Mouse (Mus musculus): ENCODE measurements around the gene Clip2. TPM values are rescaled to one million over a fixed set of nuclear protein-coding genes. Genes with fewer than 3 reads are reported as not detected.

The Clip2 gene
- total and polyA plus RNA-seq, 3 experiments, result 3.5 to 7.4 TPM; not detected in 1

DNA sequence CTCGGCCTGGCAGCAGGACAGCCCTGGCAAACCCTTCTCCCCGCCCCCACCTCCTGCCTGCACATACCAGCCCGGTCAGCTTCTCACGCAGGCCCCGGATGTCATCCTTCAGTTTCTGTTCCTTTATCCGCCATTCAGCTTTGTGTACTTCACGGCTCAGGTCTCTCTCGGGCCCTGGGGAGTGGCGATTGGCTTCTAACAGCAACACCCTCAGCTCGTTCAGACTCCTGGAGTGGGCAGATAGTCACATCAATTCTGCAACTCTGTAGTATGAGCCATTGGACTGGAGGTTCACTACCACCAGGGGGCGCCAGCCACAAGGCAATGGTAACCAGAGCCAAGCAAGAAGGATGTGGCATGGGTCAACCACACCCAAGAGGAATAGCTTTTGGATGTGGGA, 58.1 kb downstream of the Clip2 start (continued):
- no peak for TF ChIP-seq POLR2AphosphoS2 (IDR thresholded peaks at IDR 0.05; ENCODE audit: low read length)

DNA sequence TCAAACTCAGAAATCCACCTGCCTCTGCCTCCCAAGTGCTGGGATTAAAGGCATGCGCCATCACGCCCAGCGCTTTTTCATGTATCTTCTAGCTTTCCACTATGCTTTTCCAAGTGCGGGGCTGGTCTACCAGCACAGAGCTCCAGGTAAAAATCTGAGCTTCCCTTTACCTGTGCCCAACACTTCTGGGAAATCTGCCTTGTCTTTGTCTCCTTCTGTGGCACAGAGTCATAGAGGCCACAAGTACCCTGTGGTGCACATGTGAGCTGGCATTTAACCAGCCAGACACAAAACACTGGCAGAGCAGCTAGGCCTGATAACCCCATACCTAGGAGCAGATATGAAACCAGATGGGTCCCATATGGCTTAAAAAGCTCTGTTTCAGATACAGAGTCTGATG, 59.3 kb downstream of the Clip2 start:
- no peaks in the 10 kb centered on the region for H3K27me3 ChIP-seq (ENCODE audit: control insufficient read depth in 1 of 2, insufficient read depth in 2 of 2, low read length in 2 of 2)
- DNase-seq (ENCODE audit: low read depth, low spot score), result no peak
- 0 out of 4 replicates have a peak, but pooled peaks cover 0 to 2% of the 10 kb centered on the region in 2 experiments for H3K36me3 ChIP-seq (ENCODE audit: control insufficient read depth in 1 of 2, insufficient read depth in 2 of 2, low read length in 2 of 2)
- H3K4me3 ChIP-seq (ENCODE audit: control insufficient read depth in 1 of 2, insufficient read depth in 1 of 2, low read depth in 2 of 2, low read length in 2 of 2), result no peak overlapping the region
- 0 out of 4 replicates have a peak, but pooled peaks cover 0 to 3% of the 10 kb centered on the region in 2 experiments for H3K4me1 ChIP-seq (ENCODE audit: control insufficient read depth in 1 of 2, insufficient read depth in 2 of 2, low read length in 2 of 2)
- no peaks in the 10 kb centered on the region for H3K9me3 ChIP-seq (replicated peaks; ENCODE audit: insufficient read depth, low read length)
- no peak overlapping the region for H3K27ac ChIP-seq (ENCODE audit: control insufficient read depth, low read depth, low read length)
- no peaks in the 10 kb centered on the region for H3K79me2 ChIP-seq (ENCODE audit: control insufficient read depth, insufficient read depth, low read length, poor library complexity)
- TF ChIP-seq CHD2 (IDR thresholded peaks at IDR 0.05; ENCODE audit: low read length) (no peak), ZNF384 (IDR thresholded peaks at IDR 0.05; ENCODE audit: low read depth, low read length) (no peak), MAFK (IDR thresholded peaks at IDR 0.05; ENCODE audit: borderline replicate concordance, low read depth, low read length) (no peak), TBP (IDR thresholded peaks at IDR 0.05; ENCODE audit: low read depth, low read length) (no peak), POLR2AphosphoS2 (IDR thresholded peaks at IDR 0.05; ENCODE audit: low read length) (no peak), UBTF (IDR thresholded peaks at IDR 0.05; ENCODE audit: borderline replicate concordance, insufficient read depth, low read depth, low read length) (no peak), MAZ (IDR thresholded peaks at IDR 0.05; ENCODE audit: low read depth, low read length) (no peak), ETS1 (IDR thresholded peaks at IDR 0.05; ENCODE audit: low read depth, low read length) (no peak)
- H3K9ac ChIP-seq (ENCODE audit: control insufficient read depth, low read depth, low read length, poor library complexity, severe bottlenecking), result no peak overlapping the region

DNA sequence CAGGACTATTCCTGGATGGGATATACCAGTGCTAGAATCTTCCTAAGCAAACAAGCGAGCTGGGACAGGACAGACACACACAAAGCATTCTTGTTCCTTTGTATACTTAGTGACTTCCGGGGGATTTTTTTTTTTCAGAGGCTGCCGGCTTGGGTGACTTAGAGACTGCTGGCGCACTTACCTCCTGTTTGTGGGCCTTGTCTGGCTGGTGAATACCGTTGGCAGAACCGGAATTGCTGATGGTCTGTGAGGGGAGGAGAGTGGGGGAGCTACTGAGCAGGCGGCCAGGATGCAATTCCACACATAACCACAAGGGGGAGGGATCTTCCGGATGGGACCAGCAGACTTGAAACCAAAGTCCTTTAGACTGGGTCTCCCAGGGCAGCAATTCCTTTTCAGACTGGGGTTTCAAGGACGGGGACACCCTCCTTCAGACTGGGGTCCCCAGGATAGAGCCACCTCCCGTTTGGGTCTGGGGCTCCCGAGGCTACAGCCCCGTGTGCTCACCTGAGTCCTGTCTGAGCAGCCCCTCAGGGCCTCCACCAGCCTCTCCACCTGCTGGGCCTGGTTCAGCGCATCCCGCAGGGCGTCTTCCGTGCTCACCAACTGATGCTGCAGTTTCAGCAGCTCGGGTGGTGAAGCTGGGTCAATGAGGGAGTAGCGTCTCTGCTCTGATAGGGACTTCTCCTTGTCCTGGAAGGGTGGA, 60.4 kb downstream of the Clip2 start:
- DNase-seq (ENCODE audit: low read depth, low spot score), result peak; percentile 95
- H3K4me3 ChIP-seq (ENCODE audit: control insufficient read depth in 1 of 2, insufficient read depth in 1 of 2, low read depth in 2 of 2, low read length in 2 of 2), result peak overlapping the region; percentile 22 to 38
- peak overlapping the region; percentile 64 for H3K9ac ChIP-seq (ENCODE audit: control insufficient read depth, low read depth, low read length, poor library complexity, severe bottlenecking)
- H3K27ac ChIP-seq (ENCODE audit: control insufficient read depth, low read depth, low read length), result peak overlapping the region; percentile 80
- H3K36me3 ChIP-seq (ENCODE audit: control insufficient read depth in 1 of 2, insufficient read depth in 2 of 2, low read length in 2 of 2), result 0 out of 4 replicates have a peak, but pooled peaks cover 0 to 2% of the 10 kb centered on the region in 2 experiments
- no peaks in the 10 kb centered on the region for H3K27me3 ChIP-seq (ENCODE audit: control insufficient read depth in 1 of 2, insufficient read depth in 2 of 2, low read length in 2 of 2)
- 0 out of 4 replicates have a peak, but pooled peaks cover 0 to 3% of the 10 kb centered on the region in 2 experiments for H3K4me1 ChIP-seq (ENCODE audit: control insufficient read depth in 1 of 2, insufficient read depth in 2 of 2, low read length in 2 of 2)
- no peaks in the 10 kb centered on the region for H3K79me2 ChIP-seq (ENCODE audit: control insufficient read depth, insufficient read depth, low read length, poor library complexity)
- no peaks in the 10 kb centered on the region for H3K9me3 ChIP-seq (replicated peaks; ENCODE audit: insufficient read depth, low read length)
- TF ChIP-seq ZKSCAN1 (IDR thresholded peaks at IDR 0.05; ENCODE audit: low read depth, low read length) (no peak), RCOR1 (IDR thresholded peaks at IDR 0.05; ENCODE audit: low read depth, low read length) (no peak; the same call in 1 of the 2 replicates), ETS1 (IDR thresholded peaks at IDR 0.05; ENCODE audit: low read depth, low read length) (0 out of 2 replicates have a peak, but pooled peaks have one; percentile 11), TAL1 (IDR thresholded peaks at IDR 0.05; ENCODE audit: low read length) (no peak), SIN3A (IDR thresholded peaks at IDR 0.05; ENCODE audit: low read length) (peak; percentile 63), POLR2AphosphoS2 (IDR thresholded peaks at IDR 0.05; ENCODE audit: low read length) (no peak), POLR2AphosphoS5 (IDR thresholded peaks at IDR 0.05; ENCODE audit: borderline replicate concordance, low read depth, low read length) (no peak), MXI1 (IDR thresholded peaks at IDR 0.05; ENCODE audit: low read depth, low read length) (0 out of 2 replicates have a peak, but pooled peaks have one; percentile 20), ZC3H11A (IDR thresholded peaks at IDR 0.05; ENCODE audit: low read depth, low read length) (peak; percentile 7; the same call in 1 of the 2 replicates), EP300 (IDR thresholded peaks at IDR 0.05; ENCODE audit: low read depth in 1 of 2, low read length in 2 of 2) (peak in 1 of 2 experiments; percentile 51; a peak in 2 of 4 replicates), ELF1 (IDR thresholded peaks at IDR 0.05; ENCODE audit: low read depth, low read length) (peak; percentile 83), CTCF (IDR thresholded peaks at IDR 0.05 in 2 of 3, conservative IDR thresholded peaks at IDR 0.05 in 1 of 3; ENCODE audit: control insufficient read depth in 1 of 3, insufficient read depth in 1 of 3, low read depth in 2 of 3, low read length in 3 of 3, poor library complexity in 1 of 3, severe bottlenecking in 1 of 3) (peak; percentile 88 to 100 (median 99)), GATA1 (IDR thresholded peaks at IDR 0.05; ENCODE audit: low read depth, low read length) (no peak), BHLHE40 (IDR thresholded peaks at IDR 0.05; ENCODE audit: borderline replicate concordance, low read depth, low read length) (0 out of 2 replicates have a peak, but pooled peaks have one; percentile 6), E2F4 (IDR thresholded peaks at IDR 0.05; ENCODE audit: borderline replicate concordance, low read depth, low read length) (no peak), USF1 (IDR thresholded peaks at IDR 0.05; ENCODE audit: low read depth, low read length) (no peak), MYB (IDR thresholded peaks at IDR 0.05; ENCODE audit: low read depth, low read length) (peak; percentile 80), CHD2 (IDR thresholded peaks at IDR 0.05; ENCODE audit: low read length) (no peak), MAZ (IDR thresholded peaks at IDR 0.05; ENCODE audit: low read depth, low read length) (peak; percentile 78), NELFE (IDR thresholded peaks at IDR 0.05; ENCODE audit: low read depth, low read length) (peak; percentile 45), ZNF384 (IDR thresholded peaks at IDR 0.05; ENCODE audit: low read depth, low read length) (peak; percentile 87), CHD1 (IDR thresholded peaks at IDR 0.05; ENCODE audit: low read depth, low read length) (no peak), KAT2A (conservative IDR thresholded peaks at IDR 0.05; ENCODE audit: low read depth, low read length) (no peak), NRF1 (IDR thresholded peaks at IDR 0.05; ENCODE audit: insufficient read depth, low read depth, low read length, poor library complexity, severe bottlenecking) (no peak)

Data from MEL (cell line).